Mouse (Mus musculus) lung, postnatal 0 days (tissue): ENCODE measurements around the gene Acox1. TPM values are rescaled to one million over a fixed set of nuclear protein-coding genes. Genes with fewer than 3 reads are reported as not detected.

ENCODE experiments used
- ATAC-seq: fragments of 200-750 bp; cut with Nextera tagmentation; 2 replicates; pipeline ENCODE4 v1.8.0; 2017; ENCODE audit warnings: moderate library complexity
- DNase-seq: peaks from one replicate; pipeline ENCODE4 v3.0.0-alpha.2; 2016; ENCODE audit warnings: low spot score
- H3K27ac ChIP-seq: fragments of 300-500 bp; sonication (generic); 2 replicates; pipeline ENCODE4 v1.5.1; 2014; ENCODE audit warnings: antibody characterized with exemption, mild to moderate bottlenecking, low read length, mixed read lengths
- H3K27me3 ChIP-seq: fragments of 300-500 bp; sonication (generic); replicated peaks from 2 replicates; pipeline ENCODE4 v1.6.1; 2014; ENCODE audit warnings: low read length, mixed read lengths; ENCODE audit not compliant: insufficient read depth
- H3K36me3 ChIP-seq: fragments of 300-500 bp; sonication (generic); 2 replicates; pipeline ENCODE4 v1.6.1; 2014; ENCODE audit warnings: low read length, mixed read lengths; ENCODE audit not compliant: insufficient read depth
- H3K4me1 ChIP-seq: fragments of 300-500 bp; sonication (generic); 2 replicates; pipeline ENCODE4 v1.6.1; 2014; ENCODE audit warnings: antibody characterized with exemption, low read depth, low read length, mixed read lengths; ENCODE audit not compliant: insufficient read depth
- H3K4me2 ChIP-seq: fragments of 300-500 bp; sonication (generic); replicated peaks from 2 replicates; pipeline ENCODE4 v1.6.1; 2014; ENCODE audit warnings: low read depth, mild to moderate bottlenecking, low read length, moderate library complexity, mixed read lengths
- H3K4me3 ChIP-seq: fragments of 300-500 bp; sonication (generic); 2 replicates; pipeline ENCODE4 v1.5.1; 2014; ENCODE audit warnings: low read depth, low read length
- H3K9ac ChIP-seq: fragments of 300-500 bp; sonication (generic); replicated peaks from 2 replicates; pipeline ENCODE4 v1.6.1; 2014; ENCODE audit warnings: low read depth, mild to moderate bottlenecking
- H3K9me3 ChIP-seq: fragments of 300-500 bp; sonication (generic); 2 replicates; pipeline ENCODE4 v1.6.1; 2016; ENCODE audit warnings: low read length, mixed read lengths
- CTCF ChIP-seq: IDR thresholded peaks from 2 replicates; pipeline ENCODE4 v1.5.1; 2016; ENCODE audit warnings: antibody characterized with exemption, mild to moderate bottlenecking
- EP300 ChIP-seq: IDR thresholded peaks from 2 replicates; pipeline ENCODE4 v1.6.1; 2016; ENCODE audit warnings: antibody characterized with exemption, mild to moderate bottlenecking, control low read depth
- WGBS: fragments of 180-500 bp; shearing (Covaris S2); extraction: QIAGEN DNeasy Blood & Tissue Kit; methylation state at CpG from one replicate; pipeline ENCODE4 v1.1.7; 2014; 5-methylcytosine and 5-hydroxymethylcytosine counted together
- polyA plus RNA-seq: library from polyadenylated mRNA; unstranded; fragments of >200 nt; fragmentation: Nextera tagmentation; extraction: Ambion mirVana; gene quantifications from 2 replicates; pipeline ENCODE4 v1.2.1, GENCODE M21; 2015

Acox1 gene
- 31.7 and 33.5 TPM in 2 replicates for polyA plus RNA-seq

DNA sequence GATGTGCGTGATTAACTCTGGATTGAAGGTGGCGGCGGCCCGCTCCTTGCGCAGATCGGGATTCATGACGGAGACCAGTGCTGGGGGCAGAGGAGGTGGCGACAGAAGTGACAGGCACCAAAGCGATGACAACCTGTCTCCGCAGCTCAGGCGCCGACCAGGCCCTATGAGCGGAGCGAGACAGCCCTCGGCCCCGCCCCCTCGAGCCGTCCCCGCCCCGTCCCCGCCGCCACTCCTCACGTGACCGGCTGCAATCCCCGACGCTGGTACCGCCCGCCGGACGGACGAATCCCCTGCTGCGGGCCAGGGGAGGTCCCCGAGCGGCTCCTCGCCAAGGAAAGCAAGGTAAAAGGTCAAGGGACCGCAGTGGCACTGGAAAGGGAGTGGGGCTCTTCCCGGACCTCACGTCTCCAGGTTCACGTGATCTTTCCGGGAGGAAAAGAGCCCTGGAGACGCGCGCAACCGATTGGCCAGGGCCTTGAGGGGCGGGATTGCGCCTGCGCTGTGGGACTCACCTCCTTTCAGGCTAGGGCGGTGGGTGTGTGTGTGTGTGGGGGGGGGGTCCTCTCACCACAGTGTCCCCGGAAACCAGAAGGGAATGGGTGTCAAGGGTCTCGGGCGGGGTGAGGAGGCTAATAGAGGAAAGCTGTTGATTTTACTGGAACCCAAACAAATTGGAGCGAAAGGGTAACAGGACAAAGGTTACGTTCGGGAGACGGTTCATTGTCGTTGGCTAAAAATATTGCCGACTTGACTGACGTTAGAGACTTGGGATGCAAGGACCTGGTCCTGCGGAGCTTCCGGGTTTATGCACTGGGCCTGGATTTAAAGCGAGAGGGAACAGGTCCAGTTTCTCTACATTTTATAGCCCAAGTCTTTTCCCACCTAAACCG lies at the start of gene Acox1, which contains the start of gene Ten1:
Acox1 (minus strand) TSS at position 407 of the 893 bp plus-strand sequence.
Ten1 (plus strand) TSS at position 217 of the 893 bp plus-strand sequence.
- Histone ChIP-seq H3K9me3 (no peaks in the 10 kb centered on the region), H3K27ac (peak within 1 kb of the TSS; percentile 97), H3K9ac (peak within 1 kb of the TSS; percentile 95), H3K4me1 (peaks cover 7% of the 10 kb centered on the region; the same call in 1 of the 2 replicates), H3K4me3 (peak within 1 kb of the TSS; percentile 79), H3K36me3 (no peaks in the 10 kb centered on the region), H3K27me3 (no peaks in the 10 kb centered on the region), H3K4me2 (peak within 1 kb of the TSS; percentile 85)
- WGBS, result under 1% methylated on average over 59 of the region's 62 CpGs
- TF ChIP-seq EP300, result peak; percentile 72
- no peak for TF ChIP-seq CTCF
- ATAC-seq, result peak; percentile 96
- DNase-seq, result peak; percentile 98

DNA sequence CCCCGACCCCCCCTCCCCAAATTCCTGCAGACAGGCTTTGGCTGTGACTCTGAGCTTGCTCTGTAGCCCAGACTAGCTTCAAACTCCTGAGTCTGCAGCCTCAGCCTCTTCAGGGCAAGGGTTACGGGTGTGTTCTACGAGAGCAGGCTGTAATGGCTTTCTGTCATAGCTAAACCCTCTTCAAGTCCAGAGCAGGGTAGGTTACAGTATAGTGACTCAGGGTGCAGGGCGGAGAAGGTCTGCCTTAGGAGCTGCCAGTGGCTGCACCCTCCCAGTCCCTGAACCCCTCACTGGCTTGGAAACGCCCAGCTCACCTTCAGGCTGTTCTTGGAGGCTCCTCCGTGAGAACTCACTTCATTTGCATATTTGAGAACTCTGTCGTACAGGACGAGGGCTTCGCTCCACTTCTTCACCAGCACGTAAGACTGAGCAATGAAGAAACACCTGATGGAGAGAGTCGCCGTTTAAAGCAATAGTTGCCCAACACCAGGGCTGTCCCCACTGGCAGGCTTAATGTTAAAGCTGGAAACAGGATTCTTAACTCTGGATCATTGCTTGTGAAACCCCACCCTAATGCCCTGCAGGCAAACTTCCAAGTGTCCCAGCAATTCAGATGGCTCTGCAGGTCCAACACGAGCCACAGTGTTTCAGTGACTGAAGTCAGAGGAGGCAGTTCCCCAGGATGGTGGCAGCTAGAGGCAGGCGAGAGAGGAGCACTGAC lies 48.8 kb upstream of the Acox1 start:
- Histone ChIP-seq H3K27me3 (no peaks in the 10 kb centered on the region), H3K4me1 (no peaks in the 10 kb centered on the region), H3K36me3 (peaks cover 68% of the 10 kb centered on the region), H3K4me3 (no peak overlapping the region), H3K9ac (no peak overlapping the region), H3K4me2 (no peak overlapping the region), H3K27ac (0 out of 2 replicates have a peak overlapping the region, but pooled peaks have one; percentile 9), H3K9me3 (no peaks in the 10 kb centered on the region)
- ATAC-seq (peak; percentile 95), DNase-seq (peak; percentile 83)
- 56% methylated on average over 14 of the region's 14 CpGs for WGBS
- TF ChIP-seq CTCF (no peak), EP300 (no peak; the same call in 1 of the 2 replicates)

DNA sequence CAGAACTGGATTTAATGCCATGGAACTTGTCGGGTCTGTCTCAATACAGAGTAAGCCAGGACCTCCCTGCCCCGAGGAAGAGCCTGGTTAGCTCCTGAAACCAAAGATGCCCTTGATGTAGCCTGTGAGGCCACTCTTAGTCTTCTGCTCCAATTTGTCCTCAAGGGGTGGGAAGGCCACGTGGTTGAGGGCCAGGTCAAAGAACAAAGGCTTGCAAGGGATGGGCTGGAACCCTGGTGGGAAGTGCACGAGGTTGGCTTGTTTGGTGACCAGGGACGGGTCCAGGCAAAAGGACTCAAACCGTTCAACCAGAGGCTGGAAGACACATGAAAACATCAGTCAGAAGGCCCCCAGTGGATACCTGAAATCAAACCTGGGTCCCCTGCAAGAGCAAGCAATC lies 46.8 kb upstream of the Acox1 start:
- Histone ChIP-seq H3K27me3 (no peaks in the 10 kb centered on the region), H3K4me1 (no peaks in the 10 kb centered on the region), H3K4me2 (no peak overlapping the region), H3K9me3 (no peaks in the 10 kb centered on the region), H3K4me3 (no peak overlapping the region), H3K27ac (no peak overlapping the region), H3K36me3 (peaks cover 51% of the 10 kb centered on the region; the same call in 1 of the 2 replicates), H3K9ac (no peak overlapping the region)
- 66% methylated on average over 6 of the region's 6 CpGs for WGBS
- ATAC-seq (no peak), DNase-seq (no peak)
- TF ChIP-seq CTCF (no peak), EP300 (no peak)

DNA sequence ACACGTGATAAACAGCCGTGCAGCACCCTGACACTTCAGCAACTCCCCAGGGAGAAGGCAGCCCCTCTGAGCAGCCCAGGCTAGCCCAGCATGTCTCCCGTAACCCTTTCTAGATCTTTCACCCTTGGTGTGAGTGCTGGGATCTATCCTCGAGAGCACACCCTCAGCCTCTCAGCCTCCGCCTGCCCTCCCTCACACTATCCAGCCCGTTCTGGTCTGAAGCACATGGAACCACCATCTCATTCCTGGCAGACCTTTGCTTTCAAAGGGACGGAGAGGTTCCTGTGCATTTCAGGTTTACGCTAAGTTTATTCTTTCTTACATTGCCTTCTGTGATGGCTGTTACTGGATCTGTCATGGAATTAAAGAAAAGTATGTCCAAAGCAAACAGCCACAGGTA lies 45.7 kb upstream of the Acox1 start:
- no peak overlapping the region for H3K27ac ChIP-seq
- H3K9me3 ChIP-seq, result no peaks in the 10 kb centered on the region
- ATAC-seq (no peak), DNase-seq (no peak)
- H3K27me3 ChIP-seq, result no peaks in the 10 kb centered on the region
- no peak overlapping the region for H3K9ac ChIP-seq
- TF ChIP-seq EP300, result no peak
- TF ChIP-seq CTCF, result no peak
- no peak overlapping the region for H3K4me3 ChIP-seq
- H3K36me3 ChIP-seq, result peaks cover 42% of the 10 kb centered on the region; the same call in 1 of the 2 replicates
- no peak overlapping the region for H3K4me2 ChIP-seq
- WGBS, result 78% methylated on average over 8 of the region's 8 CpGs
- 0 out of 2 replicates have a peak, but pooled peaks cover 3% of the 10 kb centered on the region for H3K4me1 ChIP-seq

DNA sequence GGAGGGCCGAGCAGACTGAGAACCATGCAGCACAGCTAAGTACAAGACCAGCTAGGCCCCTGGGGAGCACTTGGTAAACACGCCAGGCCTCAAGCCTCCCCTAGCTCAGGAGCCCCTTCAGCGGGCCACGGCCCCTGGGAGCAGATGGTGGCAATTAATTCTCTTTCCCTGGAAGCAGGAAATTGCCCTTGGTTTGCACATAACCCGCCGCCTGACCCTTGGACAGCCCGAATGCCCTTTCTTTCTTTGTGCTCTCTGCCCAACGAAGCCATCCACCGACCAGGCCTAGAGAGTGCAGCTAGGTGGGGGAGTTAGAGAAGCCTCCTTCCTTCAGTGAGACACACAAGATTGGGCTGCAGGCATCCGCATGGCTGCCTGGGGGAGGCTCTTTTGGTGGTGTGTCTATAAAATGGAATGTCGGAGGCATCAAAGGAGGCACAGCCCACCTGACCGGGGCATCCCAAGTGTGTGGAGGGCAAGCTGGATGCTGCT lies 42.9 kb upstream of the Acox1 start:
- Histone ChIP-seq H3K9ac (no peak overlapping the region), H3K27ac (no peak overlapping the region)
- no peak for TF ChIP-seq EP300
- TF ChIP-seq CTCF, result no peak

DNA sequence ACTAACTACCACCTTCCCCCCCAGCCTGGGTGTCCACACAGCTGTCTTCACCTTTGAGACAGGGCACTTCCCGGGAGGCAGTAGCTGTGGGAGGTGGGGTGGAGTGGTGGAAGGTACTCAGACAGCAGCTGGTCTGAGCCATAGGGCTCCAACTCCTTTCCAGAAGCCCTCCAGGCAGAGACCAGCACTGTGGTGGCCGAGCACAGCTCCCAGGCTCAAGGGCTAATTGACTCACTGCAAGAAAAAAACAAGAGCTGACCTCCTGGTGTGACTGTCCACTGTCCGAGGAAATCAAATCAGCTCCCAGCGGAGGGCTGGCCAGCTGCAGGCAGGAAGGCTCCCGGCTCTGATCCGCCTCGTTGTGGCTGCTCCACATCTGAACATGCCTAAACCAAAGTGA lies 41.0 kb upstream of the Acox1 start:
- Histone ChIP-seq H3K4me2 (no peak overlapping the region), H3K27me3 (no peaks in the 10 kb centered on the region), H3K27ac (no peak overlapping the region), H3K4me3 (no peak overlapping the region), H3K4me1 (0 out of 2 replicates have a peak, but pooled peaks cover 3% of the 10 kb centered on the region), H3K9ac (no peak overlapping the region), H3K9me3 (no peaks in the 10 kb centered on the region), H3K36me3 (peaks cover 3% of the 10 kb centered on the region; the same call in 1 of the 2 replicates)
- TF ChIP-seq EP300 (no peak), CTCF (no peak)
- WGBS, result 41% methylated on average over 7 of the region's 7 CpGs
- ATAC-seq, result no peak
- DNase-seq, result peak; percentile 30

More for the DNA sequence above, 42.9 kb upstream of the Acox1 start:
- 52% methylated on average over 12 of the region's 12 CpGs for WGBS
- H3K36me3 ChIP-seq, result peaks cover 23% of the 10 kb centered on the region; the same call in 1 of the 2 replicates
- ATAC-seq (no peak), DNase-seq (no peak)
- 0 out of 2 replicates have a peak, but pooled peaks cover 3% of the 10 kb centered on the region for H3K4me1 ChIP-seq
- H3K27me3 ChIP-seq, result no peaks in the 10 kb centered on the region
- H3K4me2 ChIP-seq, result no peak overlapping the region
- no peaks in the 10 kb centered on the region for H3K9me3 ChIP-seq
- no peak overlapping the region for H3K4me3 ChIP-seq
